Mouse (Mus musculus): Measurements from ENCODE around the gene Dst.

DNA sequence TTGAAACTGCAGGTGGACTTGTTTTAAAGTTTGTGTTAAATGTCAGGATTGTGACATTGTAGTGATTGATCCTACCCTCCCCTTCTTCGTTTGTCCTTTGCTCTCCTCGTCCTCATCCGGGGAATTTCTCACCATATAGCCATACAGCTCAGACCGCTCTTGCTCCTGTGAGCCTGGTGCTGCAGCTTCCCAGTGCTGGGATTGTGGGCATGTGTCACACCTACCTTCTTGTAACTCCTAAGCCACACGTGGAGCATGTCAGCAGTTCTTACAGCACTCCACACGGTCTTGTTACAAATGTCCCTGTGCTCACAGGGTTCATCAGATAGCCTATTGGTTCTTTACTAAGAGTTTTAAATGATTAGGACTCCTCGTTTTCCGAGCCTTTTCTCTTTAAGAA lies 196.8 kb downstream of the Dst start:
- no peak for TF ChIP-seq CHD2 (IDR thresholded peaks at IDR 0.05; ENCODE audit: low read length)
- TF ChIP-seq CTCF (conservative IDR thresholded peaks at IDR 0.05 in 1 of 2, IDR thresholded peaks at IDR 0.05 in 1 of 2; ENCODE audit: low read depth in 2 of 2, low read length in 2 of 2): no peak
- no peak for TF ChIP-seq NRF1 (IDR thresholded peaks at IDR 0.05; ENCODE audit: low read depth, low read length)
- TF ChIP-seq MAX (IDR thresholded peaks at IDR 0.05; ENCODE audit: low read length): no peak
- TF ChIP-seq USF2 (conservative IDR thresholded peaks at IDR 0.05; ENCODE audit: low read depth, low read length): no peak
- TF ChIP-seq MEF2A (IDR thresholded peaks at IDR 0.05; ENCODE audit: borderline replicate concordance, low read depth, low read length): no peak
- no peak for TF ChIP-seq EP300 (IDR thresholded peaks at IDR 0.05; ENCODE audit: low read length)
- TF ChIP-seq TCF12 (IDR thresholded peaks at IDR 0.05; ENCODE audit: low read depth, low read length): no peak
- TF ChIP-seq POLR2A (IDR thresholded peaks at IDR 0.05; ENCODE audit: low read depth, low read length): no peak
- TF ChIP-seq BHLHE40 (IDR thresholded peaks at IDR 0.05; ENCODE audit: low read depth, low read length): no peak
- TF ChIP-seq HCFC1 (IDR thresholded peaks at IDR 0.05; ENCODE audit: low read depth, low read length): no peak
